Mouse (Mus musculus) small intestine, adult 10 weeks (tissue): Measurements from ENCODE around the gene Crb2. TPM values are rescaled to one million over a fixed set of nuclear protein-coding genes. Genes with fewer than 3 reads are reported as not detected.

Experiments
- polyA plus RNA-seq: library from polyadenylated mRNA; stranded (reverse); fragments of 350-450 nt; fragmentation: Illumina TruSeq; extraction: RNeasy Lipid Tissue Mini Kit (QIAGEN cat#74804); gene quantifications from one replicate; pipeline ENCODE4 v1.2.3, GENCODE M21; 2014; ENCODE audit warnings: low replicate concordance

Crb2 gene
- polyA plus RNA-seq = not detected

GRCm38 (mm10) chr2:37776016-37776415 lies at the start of gene Crb2:
Gene Crb2, plus strand, starts transcription at chr2:37776249.

Other genes starting within 250 kb of the Crb2 start
- 153 TPM for gene Strbp, start 72.4 kb upstream of the Crb2 start, polyA plus RNA-seq